Mouse (Mus musculus) lung, embryonic 15.5 days (tissue): Measurements from ENCODE around the gene Ctbp2. TPM values are rescaled to one million over a fixed set of nuclear protein-coding genes. Genes with fewer than 3 reads are reported as not detected.

ENCODE experiments used
- ATAC-seq: fragments of 200-750 bp; cut with Nextera tagmentation; 2 replicates; pipeline ENCODE4 v1.8.0; 2017; ENCODE audit warnings: moderate number of reproducible peaks, borderline replicate concordance; ENCODE audit not compliant: low FRiP score, low TSS enrichment; ENCODE audit errors: extremely low read depth
- H3K27ac ChIP-seq: fragments of 300-500 bp; sonication (generic); 2 replicates; pipeline ENCODE4 v1.5.1; 2015; ENCODE audit warnings: moderate library complexity, mild to moderate bottlenecking, inconsistent platforms
- H3K27me3 ChIP-seq: fragments of 300-500 bp; sonication (generic); 2 replicates; pipeline ENCODE4 v1.6.1; 2015; ENCODE audit warnings: inconsistent platforms
- H3K36me3 ChIP-seq: fragments of 300-500 bp; sonication (generic); 2 replicates; pipeline ENCODE4 v1.6.1; 2015; ENCODE audit warnings: inconsistent platforms
- H3K4me1 ChIP-seq: fragments of 300-500 bp; sonication (generic); 2 replicates; pipeline ENCODE4 v1.6.1; 2015; ENCODE audit warnings: inconsistent platforms
- H3K4me2 ChIP-seq: fragments of 300-500 bp; sonication (generic); 2 replicates; pipeline ENCODE4 v1.6.1; 2015; ENCODE audit warnings: inconsistent platforms, mild to moderate bottlenecking, moderate library complexity
- H3K4me3 ChIP-seq: fragments of 300-500 bp; sonication (generic); 2 replicates; pipeline ENCODE4 v1.5.1; 2015; ENCODE audit warnings: mild to moderate bottlenecking, inconsistent platforms
- H3K9ac ChIP-seq: fragments of 300-500 bp; sonication (generic); 2 replicates; pipeline ENCODE4 v1.6.1; 2015; ENCODE audit warnings: inconsistent platforms
- H3K9me3 ChIP-seq: fragments of 300-500 bp; sonication (generic); 2 replicates; pipeline ENCODE4 v1.6.1; 2016; ENCODE audit warnings: inconsistent platforms
- WGBS: fragments of 180-500 bp; shearing (Covaris S2); methylation state at CpG from one replicate; pipeline ENCODE4 v1.1.7; 2015; 5-methylcytosine and 5-hydroxymethylcytosine counted together
- polyA plus RNA-seq: library from polyadenylated mRNA; unstranded; fragments of >200 nt; fragmentation: Nextera tagmentation; extraction: Ambion mirVana; gene quantifications from 2 replicates; pipeline ENCODE4 v1.2.1, GENCODE M21; 2015

The Ctbp2 gene
- polyA plus RNA-seq, 1 experiment from 2014 or later, result 91.6 TPM

GRCm38 (mm10) chr7:132949968-132950367 is 174.2 kb downstream of the Ctbp2 start:
- H3K9ac ChIP-seq, result no peak overlapping the region
- H3K4me1 ChIP-seq, result peaks cover 11% of the 10 kb centered on the region
- WGBS, result 79% methylated on average over 4 of the region's 4 CpGs
- H3K4me3 ChIP-seq, result no peak overlapping the region
- no peak overlapping the region for H3K4me2 ChIP-seq
- no peaks in the 10 kb centered on the region for H3K9me3 ChIP-seq
- no peaks in the 10 kb centered on the region for H3K36me3 ChIP-seq
- H3K27me3 ChIP-seq, result no peaks in the 10 kb centered on the region
- peak overlapping the region; percentile 1; the same call in 1 of the 2 replicates for H3K27ac ChIP-seq
- ATAC-seq, result no peak

GRCm38 (mm10) chr7:132940569-132940968 is 183.6 kb downstream of the Ctbp2 start:
- Histone ChIP-seq H3K9me3 (no peaks in the 10 kb centered on the region), H3K36me3 (no peaks in the 10 kb centered on the region), H3K9ac (no peak overlapping the region), H3K27ac (no peak overlapping the region), H3K4me3 (no peak overlapping the region), H3K4me1 (no peaks in the 10 kb centered on the region), H3K27me3 (no peaks in the 10 kb centered on the region), H3K4me2 (no peak overlapping the region)
- ATAC-seq, result no peak
- WGBS, result 80% methylated on average over 2 of the region's 2 CpGs

- H3K36me3 ChIP-seq, result no peaks in the 10 kb centered on the region
- H3K4me1 ChIP-seq, result no peaks in the 10 kb centered on the region
- WGBS, result 86% methylated on average over 2 of the region's 2 CpGs
- no peak overlapping the region for H3K9ac ChIP-seq
- H3K9me3 ChIP-seq, result no peaks in the 10 kb centered on the region
- H3K4me2 ChIP-seq, result no peak overlapping the region
- H3K27me3 ChIP-seq, result no peaks in the 10 kb centered on the region
- no peak for ATAC-seq
- H3K27ac ChIP-seq, result no peak overlapping the region
- H3K4me3 ChIP-seq, result no peak overlapping the region
These were observed 185.0 kb downstream of the Ctbp2 start for GRCm38 (mm10) chr7:132939118-132939517.

Other genes starting within 250 kb of the Ctbp2 start
- gene Zranb1, start 193.2 kb downstream of the Ctbp2 start, polyA plus RNA-seq, result 10.8 and 11.9 TPM in 2 replicates
- 149 and 160 TPM in 2 replicates for gene Fgfr2, start 1.0 kb downstream of the Ctbp2 start, polyA plus RNA-seq